Mouse (Mus musculus): ENCODE data around the gene Exosc8.

Gene Exosc8

DNA sequence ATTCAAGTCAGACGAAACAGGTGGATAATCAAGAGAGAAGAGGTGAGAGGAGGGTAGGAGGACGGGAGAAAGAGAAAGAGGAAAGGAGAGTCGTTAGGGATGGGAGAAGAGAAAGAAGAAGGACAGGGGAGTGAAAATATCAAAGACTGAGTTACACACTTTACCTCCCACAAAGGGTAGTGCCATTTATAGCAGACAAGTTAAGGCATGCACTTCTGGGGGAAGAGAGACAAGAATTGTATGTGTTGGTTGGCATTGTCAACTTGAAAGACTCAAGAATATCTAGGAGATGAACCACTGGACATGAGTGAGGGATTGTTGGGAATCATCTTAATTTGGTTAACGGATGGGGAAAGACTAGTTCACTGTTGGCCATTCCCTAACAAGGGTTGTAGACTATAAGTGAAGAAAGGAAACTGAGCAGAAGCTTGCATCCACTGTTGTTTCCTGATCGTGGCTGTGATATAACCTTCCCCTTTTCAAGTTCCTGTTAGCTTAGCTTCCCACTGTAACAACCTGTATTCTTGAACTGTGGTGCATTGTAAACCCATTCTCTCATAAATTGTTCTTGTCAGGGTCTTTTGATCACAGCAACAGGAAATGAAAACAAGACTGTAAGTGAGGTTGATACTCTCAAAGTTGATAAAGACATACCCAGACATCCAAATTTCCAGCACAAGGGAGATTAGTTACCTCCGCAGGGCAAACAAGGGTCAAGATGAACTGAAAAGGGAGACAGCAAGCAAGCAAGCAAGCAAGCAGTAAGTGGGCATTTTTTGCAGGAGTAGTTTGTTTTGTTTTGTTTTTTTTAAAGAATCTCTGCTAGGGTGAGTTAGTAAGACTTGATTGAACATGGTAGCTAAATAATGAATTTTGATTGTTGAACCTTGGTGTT, 53.6 kb downstream of the Exosc8 start:
- in situ Hi-C loops (cut with MboI) = loop anchor here (10.0 kb wide), 1 partner anchor 327 kb away; no protein-coding TSS in a partner anchor
